Comparison of ENCODE assay signal across 8 mouse cellular contexts in genomic region chr2:13398955-13399354, GRCm38 (mm10).
A peak's percentile ranks its signal among the peaks of the same experiment; 100 is the strongest.
DNase-seq lines count a peak whose midpoint lies in the region; ATAC-seq and TF ChIP-seq lines count a peak whose summit lies in the region.

No protein-coding gene starts in this region.

- H3K9me3 ChIP-seq in heart, embryonic 14.5 days (ENCODE audit: control insufficient read depth, low read length): no peaks in the 10 kb centered on the region
- no peaks in the 10 kb centered on the region for H3K9me3 ChIP-seq in lung, embryonic 14.5 days (ENCODE audit: low read depth, low read length)

- H3K4me1 ChIP-seq in heart, embryonic 14.5 days (ENCODE audit: control insufficient read depth in 2 of 2, insufficient read depth in 2 of 2, low read length in 2 of 2): peaks cover 11 to 12% of the 10 kb centered on the region in 2 experiments; a peak in 3 of 4 replicates
- H3K4me1 ChIP-seq in lung, embryonic 14.5 days (ENCODE audit: insufficient read depth): peaks cover 12% of the 10 kb centered on the region; the same call in 1 of the 2 replicates

- no peaks in the 10 kb centered on the region for H3K36me3 ChIP-seq in heart, embryonic 14.5 days (ENCODE audit: control insufficient read depth, insufficient read depth, low read length)
- no peaks in the 10 kb centered on the region for H3K36me3 ChIP-seq in lung, embryonic 14.5 days (ENCODE audit: insufficient read depth)

- no peak overlapping the region for H3K9ac ChIP-seq in heart, embryonic 14.5 days (ENCODE audit: low read length)
- no peak overlapping the region for H3K9ac ChIP-seq in lung, embryonic 14.5 days

- H3K4me2 ChIP-seq in heart, embryonic 14.5 days (ENCODE audit: low read length): no peak overlapping the region
- H3K4me2 ChIP-seq in lung, embryonic 14.5 days: no peak overlapping the region

- H3K27me3 ChIP-seq in heart, embryonic 14.5 days (ENCODE audit: control insufficient read depth, insufficient read depth, low read length): no peaks in the 10 kb centered on the region
- H3K27me3 ChIP-seq in lung, embryonic 14.5 days (ENCODE audit: insufficient read depth, low read length): no peaks in the 10 kb centered on the region

- DNase-seq in ovary, adult 18-20 months (ENCODE audit: low spot score): peak; percentile 62
- DNase-seq in ovary, postnatal 10 days (ENCODE audit: low spot score): no peak
- DNase-seq in embryo, embryonic 11 days: peak; percentile 73
- DNase-seq in lung, embryonic 14.5 days: peak; percentile 69
- peak; percentile 31 for DNase-seq in ovary, postnatal 36 days (ENCODE audit: low spot score)
- DNase-seq in right cerebral cortex, adult 18-20 months: no peak
- DNase-seq in layer of hippocampus, adult 8-10 months (ENCODE audit: low spot score in 2 of 2): no peak

- no peak overlapping the region for H3K4me3 ChIP-seq in heart, embryonic 14.5 days (ENCODE audit: control insufficient read depth in 1 of 2, insufficient read depth in 1 of 2, low read depth in 1 of 2, low read length in 2 of 2)
- H3K4me3 ChIP-seq in lung, embryonic 14.5 days (ENCODE audit: low read depth, low read length): no peak overlapping the region

- 4% methylated on average over 2 of the region's 2 CpGs for WGBS in heart, embryonic 14.5 days
- WGBS in lung, embryonic 14.5 days: 15% methylated on average over 2 of the region's 2 CpGs

- peak; percentile 80 for ATAC-seq in heart, embryonic 14.5 days (ENCODE audit: insufficient number of reproducible peaks, insufficient read depth, low FRiP score, low read depth)
- ATAC-seq in lung, embryonic 14.5 days (ENCODE audit: insufficient read depth): peak; percentile 78; the same call in 1 of the 2 replicates

- TF ChIP-seq CTCF in lung, embryonic 14.5 days (IDR thresholded peaks at IDR 0.05; ENCODE audit: low read depth): no peak

- H3K27ac ChIP-seq in heart, embryonic 14.5 days (replicated peaks in 1 of 2; ENCODE audit: control insufficient read depth in 1 of 2, insufficient read depth in 1 of 2, low read depth in 2 of 2, low read length in 2 of 2): peak overlapping the region; percentile 39 to 74
- peak overlapping the region; percentile 68 for H3K27ac ChIP-seq in lung, embryonic 14.5 days (ENCODE audit: low read depth)

Comparison
In these comparisons a context has a peak if more than half of its experiments do, and no peak if none do; other contexts are left out.
1. DNase-seq: peak in ovary, adult 18-20 months (single experiment), embryo, embryonic 11 days (single experiment), lung, embryonic 14.5 days (single experiment) and ovary, postnatal 36 days (single experiment); none in ovary, postnatal 10 days (single experiment), right cerebral cortex, adult 18-20 months (single experiment) and layer of hippocampus, adult 8-10 months (0 of 2).